Mouse (Mus musculus) heart, adult 2 months (tissue): ENCODE measurements around the gene Tec.

ENCODE experiments used
- CTCF ChIP-seq: fragments of 200-600 bp; IDR thresholded peaks from 2 replicates; pipeline ENCODE4 v1.8.1; 2022; ENCODE audit warnings: antibody characterized with exemption, mild to moderate bottlenecking, moderate library complexity
- EP300 ChIP-seq: fragments of 200-500 bp; IDR thresholded peaks from 2 replicates; pipeline ENCODE4 v1.6.1; 2011; ENCODE audit warnings: low read depth, low read length, control low read depth; ENCODE audit not compliant: insufficient read depth

GRCm38 (mm10) chr5:72853365-72853764, 14.9 kb downstream of the Tec start:
- TF ChIP-seq EP300 (no peak), CTCF (no peak)
